Mouse (Mus musculus) urinary bladder, postnatal 36 days (tissue): Measurements from ENCODE around the gene Bcan.
A peak's percentile ranks its signal among the peaks of the same experiment; 100 is the strongest.

Source experiments
- DNase-seq, 2 experiments: peaks; one replicate each; pipeline ENCODE4 v3.0.0; 2022; ENCODE audit warnings: low spot score in 2 of 2, mixed read lengths in 1 of 2

Bcan gene

DNA sequence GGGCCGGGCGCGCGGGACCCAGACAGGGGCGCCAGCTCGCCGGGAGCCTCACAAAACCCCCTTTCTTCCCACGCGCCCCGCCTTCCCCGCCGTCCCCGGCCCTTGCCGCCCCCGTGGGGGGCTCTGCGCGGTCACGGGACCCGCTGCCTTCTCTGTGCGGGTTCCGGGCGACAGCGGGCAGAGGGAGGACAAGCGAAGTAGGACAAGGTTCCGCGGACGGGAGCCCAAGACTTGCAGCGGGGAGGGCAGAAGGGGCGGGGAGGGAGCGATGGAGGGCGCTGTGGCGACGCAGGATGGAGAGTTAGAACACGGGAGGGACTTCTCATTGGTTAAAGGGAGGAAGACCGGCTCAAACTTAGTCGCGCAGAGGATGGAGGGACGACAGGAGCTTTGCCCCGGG, at the start of gene Bcan:
Gene Bcan (minus strand): TSS at position 50 of the 400 bp plus-strand sequence.
- no peak for DNase-seq

DNA sequence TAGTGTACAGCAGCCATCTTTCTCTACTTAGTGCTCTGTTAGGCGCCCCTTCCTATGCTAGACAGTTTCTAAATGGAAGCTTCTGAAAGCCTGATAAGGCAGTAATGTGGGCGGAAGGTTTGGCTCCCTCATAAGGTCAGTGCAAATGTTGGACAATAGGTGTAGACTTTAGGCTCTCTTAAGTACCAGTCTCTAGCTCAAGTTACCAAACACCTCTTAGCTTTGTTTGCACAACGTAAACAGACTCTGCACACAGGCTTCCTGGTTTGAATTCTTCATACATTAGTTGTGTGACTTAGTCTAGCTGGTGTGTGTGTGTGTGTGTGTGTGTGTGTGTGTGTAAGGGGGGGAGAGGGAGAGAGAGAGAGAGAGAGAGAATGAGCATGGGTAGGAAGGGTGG, 49.5 kb upstream of the Bcan start:
- no peak for DNase-seq

GRCm38 (mm10) chr3:88042661-88043421, 42.8 kb upstream of the Bcan start, which contains the start of gene Gpatch4:
Gene Gpatch4, plus strand, starts transcription at chr3:88043108.
- DNase-seq, result peak; percentile 76 to 83

DNA sequence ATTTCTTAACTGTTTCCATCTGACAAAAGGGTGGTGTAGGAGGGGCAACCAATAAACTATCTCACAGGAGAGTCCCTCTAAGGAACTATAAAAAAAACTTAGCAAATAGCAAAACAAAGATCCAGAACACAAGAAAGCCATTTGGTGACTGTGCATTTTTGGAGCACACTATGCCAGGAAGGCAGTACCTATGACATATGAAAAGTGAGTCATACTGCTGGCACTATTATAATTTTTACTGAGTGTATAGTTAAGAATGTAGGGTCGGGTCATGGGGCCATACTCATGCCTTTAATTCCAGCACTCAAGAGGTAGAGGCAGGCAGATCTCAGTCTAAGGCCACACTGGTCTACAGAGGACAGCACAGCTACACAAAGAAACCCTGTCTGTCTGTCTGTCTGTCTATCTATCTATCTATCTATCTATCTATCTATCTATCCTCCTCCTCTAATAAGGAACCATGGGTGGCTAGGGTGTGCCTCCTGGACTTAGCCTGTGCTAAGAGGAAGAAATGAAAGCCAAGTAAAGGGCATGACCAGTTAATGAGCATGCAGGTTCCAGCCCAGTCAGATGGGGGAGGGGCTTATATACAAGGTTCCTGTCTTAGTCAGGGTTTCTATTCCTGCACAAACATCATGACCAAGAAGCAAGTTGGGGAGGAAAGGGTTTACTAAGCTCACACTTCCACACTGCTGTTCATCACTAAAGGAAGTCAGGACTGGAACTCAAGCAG, 35.7 kb upstream of the Bcan start:
- no peak for DNase-seq

DNA sequence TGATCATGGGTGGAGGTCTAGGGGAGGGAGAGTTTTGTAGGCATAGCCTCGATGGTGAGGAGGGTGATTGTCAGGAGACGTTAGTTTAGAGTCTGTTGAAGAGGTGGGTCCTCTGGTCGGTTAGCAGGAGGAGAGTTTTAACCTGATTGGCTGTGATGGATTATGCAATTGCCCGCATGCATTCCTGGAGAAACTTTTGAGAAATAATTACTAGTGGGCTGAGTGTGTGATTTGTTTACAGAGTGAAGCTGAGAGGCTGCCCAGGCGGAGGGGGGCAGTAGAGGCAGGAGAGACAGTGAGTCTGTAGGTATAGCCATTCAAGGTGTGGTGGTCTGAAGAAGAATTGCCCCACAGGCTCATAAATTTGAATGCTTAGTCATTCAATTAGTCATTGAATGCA, 33.5 kb upstream of the Bcan start:
- no peak for DNase-seq

DNA sequence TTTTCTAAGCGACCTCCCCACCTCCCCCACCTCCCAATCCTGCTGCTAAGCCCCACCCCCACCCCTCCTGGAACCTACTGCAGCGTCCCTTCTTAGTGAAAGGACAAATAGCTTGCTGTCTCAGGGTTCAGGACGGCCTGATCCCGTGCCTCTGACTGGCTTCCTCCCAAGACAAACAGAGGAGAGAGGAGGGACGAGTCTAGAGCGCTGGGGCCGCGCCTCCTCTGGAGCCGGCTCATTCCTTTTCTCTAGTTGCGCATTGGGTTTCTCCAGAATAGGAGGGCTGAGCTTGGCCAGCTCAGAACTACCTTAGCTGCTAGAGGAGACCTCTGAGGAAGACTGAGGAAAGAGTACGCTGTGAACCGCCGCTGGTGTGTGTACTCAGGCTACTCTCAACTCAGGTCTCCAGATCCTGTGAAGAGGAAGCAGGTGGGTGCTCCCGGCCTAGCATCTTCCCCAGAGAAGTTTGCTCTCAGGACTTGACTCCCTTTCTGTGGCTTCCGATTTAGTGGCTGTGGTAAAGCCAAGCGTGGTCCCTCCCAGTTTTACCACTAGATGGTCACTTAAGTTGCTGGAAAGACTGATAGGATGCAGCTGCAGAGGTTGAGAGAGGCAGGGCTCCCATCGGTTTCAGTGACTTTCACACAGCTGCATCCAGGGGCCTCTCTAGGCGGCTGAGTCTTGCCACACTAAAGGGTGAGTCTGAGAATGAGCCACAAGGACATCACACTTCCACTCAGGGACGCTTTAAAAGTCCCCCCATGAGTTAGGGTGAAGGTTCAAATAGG, 30.8 kb upstream of the Bcan start:
- DNase-seq, result peak; percentile 28 to 48

DNA sequence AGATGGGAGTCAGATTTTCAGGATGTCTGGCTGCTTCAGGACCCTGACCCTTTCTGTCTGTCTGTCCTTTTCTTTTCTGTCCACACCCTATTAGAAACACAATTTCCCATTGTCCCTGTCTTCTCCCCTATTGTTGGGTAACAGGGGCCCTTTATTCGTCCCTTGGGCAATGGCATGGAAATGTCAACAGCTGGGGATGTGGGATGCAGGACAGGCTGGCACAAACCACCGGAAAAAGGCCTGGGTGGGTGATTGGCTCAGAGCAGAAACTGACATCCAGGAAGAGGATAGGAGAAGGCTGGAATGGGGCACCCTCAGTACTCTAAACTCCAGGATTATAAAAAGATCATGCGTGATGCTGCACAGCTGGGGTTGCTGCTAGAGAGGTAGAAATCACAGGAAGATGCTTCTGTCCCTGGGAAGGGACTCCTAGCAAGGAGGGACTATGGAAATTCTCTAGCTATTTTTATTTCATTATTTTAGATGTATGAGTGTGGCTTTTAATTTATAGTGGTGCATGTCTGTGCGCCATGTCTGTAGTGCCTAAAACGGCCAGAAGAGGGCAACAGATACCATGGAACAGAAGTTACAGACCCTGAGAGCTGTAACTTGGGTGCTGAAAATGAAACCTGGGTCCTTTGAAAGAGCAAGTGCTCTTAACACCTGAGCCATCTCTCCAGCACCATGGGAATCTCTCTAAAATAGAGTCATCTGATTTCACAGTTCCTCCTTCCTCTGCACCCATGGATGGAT, 27.6 kb upstream of the Bcan start, which contains the start of gene Hapln2:
Gene Hapln2 (minus strand): TSS at position 150 of the 753 bp plus-strand sequence.
- no peak for DNase-seq

GRCm38 (mm10) chr3:88026823-88027222, 26.8 kb upstream of the Bcan start:
- no peak for DNase-seq

DNA sequence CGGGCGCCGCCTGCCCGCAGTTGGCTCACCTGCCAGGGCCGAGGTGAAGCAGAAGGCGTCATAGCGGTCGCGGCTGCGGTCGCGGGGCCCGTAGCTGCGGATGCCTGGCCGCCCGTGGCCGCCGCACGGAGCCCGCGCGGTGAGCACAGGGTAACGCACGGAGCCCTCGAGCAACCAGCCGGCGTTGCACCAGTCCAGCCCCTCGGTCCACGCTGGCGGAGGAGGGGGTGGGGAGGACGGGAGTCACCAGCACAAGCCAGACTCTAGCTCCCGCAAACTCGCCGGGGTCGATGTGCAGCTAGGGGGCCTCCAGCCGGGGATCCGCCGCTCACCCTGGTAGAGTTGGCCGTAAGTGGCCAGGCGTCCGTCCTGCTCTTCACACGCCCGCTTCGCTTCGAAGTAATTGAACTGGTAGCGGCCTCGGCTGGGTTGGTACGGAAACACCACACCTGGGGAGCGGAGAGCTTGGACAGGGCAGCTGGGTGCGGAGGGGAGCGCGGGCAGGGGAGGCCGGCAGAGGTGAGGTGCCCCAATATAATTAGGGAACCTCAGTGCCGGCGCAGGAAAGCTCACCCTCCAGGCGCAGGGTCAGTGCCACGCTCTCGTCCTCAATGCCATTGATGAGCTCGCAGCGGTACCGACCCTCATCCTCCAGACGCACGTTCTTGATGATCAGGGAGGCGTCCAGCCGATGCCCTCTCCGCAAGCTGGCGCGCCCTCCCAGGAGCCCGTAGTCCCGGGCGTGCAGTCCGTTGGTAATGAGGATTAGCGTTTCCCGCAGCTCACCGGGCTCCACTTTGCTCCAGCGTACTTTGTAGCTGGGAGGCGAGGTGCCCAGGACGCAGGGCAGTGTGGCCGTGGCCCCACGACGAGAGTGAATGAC, 23.4 kb upstream of the Bcan start:
- DNase-seq, result no peak

GRCm38 (mm10) chr3:88022322-88023191, 22.5 kb upstream of the Bcan start:
- DNase-seq, result peak; percentile 83 to 92

DNA sequence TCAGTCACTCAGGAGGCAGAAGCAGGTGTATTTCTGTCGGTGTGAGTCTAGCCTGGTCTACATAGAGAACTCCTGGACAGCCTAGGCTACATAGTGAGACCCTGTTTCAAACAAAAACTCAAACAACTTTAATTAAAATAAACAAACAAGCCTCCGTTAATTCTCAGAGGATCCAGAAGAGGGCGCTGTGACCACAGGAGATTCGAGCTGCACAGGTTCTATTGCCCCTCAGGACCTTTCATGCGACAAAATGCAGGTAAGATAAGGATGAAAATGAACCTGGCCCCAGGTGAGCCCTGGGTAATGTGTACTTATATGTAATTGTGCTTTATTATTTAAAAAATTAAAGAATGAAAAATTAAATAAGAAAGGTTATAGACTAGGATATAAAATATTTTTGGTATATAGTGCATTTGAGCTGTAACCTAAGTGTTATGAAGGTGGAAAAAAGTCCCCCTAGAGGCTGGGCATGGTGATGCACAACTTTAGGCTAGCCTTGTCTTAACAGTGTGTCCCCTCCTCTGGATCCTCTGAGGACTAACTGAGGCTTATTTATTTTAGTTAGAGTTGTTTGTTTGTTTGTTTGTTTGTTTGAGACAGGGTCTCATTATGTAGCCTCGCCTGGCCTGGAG, 10.7 kb upstream of the Bcan start:
- DNase-seq, result no peak

GRCm38 (mm10) chr3:88005822-88006786, 6.1 kb upstream of the Bcan start:
- no peak for DNase-seq

DNA sequence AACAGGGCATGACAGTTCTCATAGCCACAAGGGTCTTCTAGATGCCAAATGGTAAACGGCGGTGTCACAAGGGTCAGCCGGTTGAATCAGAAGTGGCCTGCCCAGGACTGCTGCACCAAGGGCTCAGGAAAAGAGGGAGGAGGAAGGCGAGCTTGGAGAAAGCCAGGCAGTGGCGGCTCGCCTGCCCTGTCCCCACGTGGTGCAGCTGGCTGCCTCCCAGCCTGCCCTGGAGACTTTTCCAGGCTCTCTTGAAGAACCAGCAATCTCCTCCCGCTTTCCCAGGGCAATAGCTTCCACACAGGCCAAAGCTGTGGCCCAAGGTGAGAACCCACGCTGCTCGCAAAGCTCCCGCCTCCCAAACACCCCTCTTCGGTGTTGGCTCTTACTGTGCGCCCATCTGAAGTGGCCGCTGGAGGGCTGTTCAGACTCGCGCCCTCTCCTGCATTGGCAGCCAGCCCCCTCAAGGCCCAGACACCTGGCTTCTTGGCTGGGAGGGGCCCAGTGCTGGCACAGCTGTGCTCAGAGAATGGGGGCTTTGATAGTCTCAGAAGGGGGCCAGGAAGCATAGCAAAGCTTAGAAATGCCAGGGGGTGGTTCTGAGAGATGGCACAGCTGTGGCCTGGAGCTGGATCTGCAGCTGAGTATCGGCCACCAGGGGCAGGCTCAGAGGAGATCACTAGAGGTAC, 2.4 kb upstream of the Bcan start:
- DNase-seq, result no peak

DNA sequence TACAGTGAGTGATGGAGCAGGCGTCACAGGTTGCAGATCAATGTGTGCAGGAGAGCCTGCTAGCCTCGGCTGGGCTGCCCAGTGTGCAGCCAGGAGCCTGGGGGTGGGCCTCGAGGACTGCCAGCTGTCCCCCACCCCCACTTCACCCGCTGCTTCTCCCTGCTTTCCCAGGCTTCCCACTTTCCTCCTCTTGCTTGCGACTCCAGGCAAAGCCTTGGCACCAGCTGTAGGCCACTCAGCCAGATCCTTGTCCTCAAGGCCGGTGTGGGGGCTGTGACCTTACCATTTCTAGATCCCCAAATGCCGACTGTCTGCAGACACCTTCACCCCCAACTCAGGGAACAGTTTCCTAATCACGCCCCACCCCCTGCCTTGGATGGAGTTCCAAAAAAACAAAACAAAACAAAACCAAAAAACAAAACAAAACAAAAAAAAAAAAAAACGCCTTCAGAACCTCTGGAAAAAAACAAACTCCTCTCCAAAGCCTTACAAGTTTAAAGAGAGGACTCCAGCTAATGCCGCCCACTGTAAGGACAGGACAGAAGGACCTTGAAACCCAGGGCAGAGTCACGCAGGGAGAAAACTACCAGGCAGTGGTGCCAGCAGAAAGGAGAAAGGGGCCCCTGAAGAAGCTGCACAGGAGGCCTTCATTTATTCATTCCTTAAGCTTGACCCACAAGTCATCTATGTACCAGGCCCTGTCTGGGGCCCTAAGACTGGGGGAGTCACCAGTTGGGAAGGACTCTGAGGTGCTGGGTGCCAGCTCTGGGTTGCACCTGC, 976 bp upstream of the Bcan start:
- DNase-seq, result no peak

DNA sequence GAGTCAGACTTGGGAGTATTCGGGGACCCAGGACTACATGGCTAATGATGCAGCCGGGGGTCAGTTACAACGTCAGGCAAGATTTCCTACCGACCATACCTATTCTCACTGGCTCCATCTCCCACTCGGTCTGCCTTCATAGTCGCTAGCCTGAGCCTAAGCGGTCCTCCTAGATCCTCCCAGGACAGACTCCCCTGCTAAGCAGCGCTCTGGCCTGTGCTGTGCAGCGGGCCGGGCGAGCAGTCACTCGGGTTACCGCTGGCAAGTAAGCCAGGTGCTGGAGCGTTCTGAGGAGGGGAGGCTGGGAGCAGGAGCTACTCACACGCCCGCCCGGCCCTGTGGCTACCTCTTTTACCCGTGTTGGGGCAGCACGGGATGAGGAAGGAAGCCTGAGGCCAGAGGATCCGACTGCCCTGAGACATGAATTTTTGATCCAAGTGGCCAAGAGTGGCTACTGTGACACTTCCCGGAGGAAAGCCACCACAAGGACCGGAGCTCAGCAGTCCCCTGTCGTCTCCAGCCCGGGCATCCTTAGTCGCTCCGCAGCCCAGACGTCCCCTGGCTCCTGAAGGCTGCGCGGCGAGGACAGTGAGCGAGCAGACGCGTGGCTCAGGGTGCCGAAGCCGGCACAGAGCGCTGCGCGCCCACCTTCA, 661 bp downstream of the Bcan start:
- no peak for DNase-seq

DNA sequence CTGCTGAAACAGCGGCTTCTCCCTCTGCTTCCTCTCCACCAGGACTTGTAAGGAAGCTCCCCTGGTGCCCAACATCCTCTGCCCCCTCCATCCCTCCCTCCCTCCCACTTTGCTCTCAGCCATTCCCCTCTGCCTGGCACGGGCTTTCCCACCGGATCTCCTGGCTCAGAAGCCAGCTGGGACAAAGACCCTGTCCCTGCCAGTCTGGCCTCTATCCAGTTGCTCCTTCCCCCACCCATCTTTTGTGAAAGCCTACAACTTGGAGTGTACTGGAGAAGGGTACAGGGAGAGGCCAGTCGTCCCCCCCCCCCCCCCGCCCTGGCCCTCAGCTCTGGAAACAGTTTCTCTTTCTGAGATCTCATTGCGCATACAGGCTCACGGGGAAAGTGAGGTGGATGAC, 1.3 kb downstream of the Bcan start:
- DNase-seq, result no peak
